Mouse (Mus musculus): Measurements from ENCODE around the gene Slc7a6.

Slc7a6 gene

DNA sequence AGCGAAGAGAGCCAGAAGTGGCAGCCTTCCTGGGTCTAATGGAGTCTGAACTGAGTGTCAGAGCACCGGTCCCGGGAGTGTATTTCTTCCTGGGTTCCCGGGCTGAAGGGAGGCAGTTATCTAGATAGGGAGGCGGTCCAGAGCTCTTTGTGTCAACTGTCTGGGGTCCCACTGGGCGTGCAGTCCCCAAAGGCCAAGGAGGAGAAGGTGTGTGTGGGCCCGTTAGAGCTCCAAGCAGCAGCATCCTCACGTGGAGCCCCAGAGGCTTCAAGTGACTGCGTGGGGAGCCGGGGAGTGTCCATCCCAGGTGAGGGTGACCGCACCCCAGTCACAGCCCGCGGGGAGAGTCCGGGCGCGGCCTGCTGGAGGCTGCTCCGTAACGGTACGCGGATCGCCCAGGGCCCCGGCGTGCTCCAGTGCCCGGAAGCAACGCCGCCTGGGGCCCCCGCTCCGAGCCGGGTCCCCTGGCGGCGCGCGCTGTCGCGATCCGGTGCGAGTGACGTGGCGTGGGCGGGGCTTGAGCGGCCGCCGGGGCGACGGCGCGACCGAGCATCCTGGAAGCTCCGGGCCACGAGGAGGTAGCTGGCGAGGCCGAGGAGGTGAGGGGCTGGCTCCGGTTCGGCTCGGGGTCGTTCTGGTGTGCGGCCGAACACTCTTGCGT lies at the start of gene Slc7a6:
TSS of gene Slc7a6 (plus strand) at position 502 of the 661 bp plus-strand sequence.
- peak; percentile 72 to 82 for DNase-seq (ENCODE audit: low spot score in 2 of 2)

DNA sequence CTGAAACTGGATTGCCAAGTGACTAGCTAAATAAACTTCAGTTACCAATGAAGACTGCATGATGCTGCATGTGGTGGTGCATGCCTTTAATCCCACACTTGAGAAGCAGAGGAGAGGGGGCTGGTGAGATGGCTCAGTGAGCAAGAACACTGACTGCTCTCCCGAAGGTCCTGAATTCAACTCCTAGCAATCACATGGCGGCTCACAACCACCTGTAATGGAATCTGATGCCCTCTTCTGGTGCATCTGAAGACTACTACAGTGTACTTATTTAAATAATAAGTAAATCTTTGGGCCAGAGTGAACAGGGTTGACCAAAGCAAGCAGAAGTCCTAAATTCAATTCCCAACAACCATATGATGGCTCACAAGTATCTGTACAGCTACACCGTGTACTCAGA lies 45.2 kb upstream of the Slc7a6 start:
- DNase-seq (ENCODE audit: low spot score in 2 of 2), result no peak

DNA sequence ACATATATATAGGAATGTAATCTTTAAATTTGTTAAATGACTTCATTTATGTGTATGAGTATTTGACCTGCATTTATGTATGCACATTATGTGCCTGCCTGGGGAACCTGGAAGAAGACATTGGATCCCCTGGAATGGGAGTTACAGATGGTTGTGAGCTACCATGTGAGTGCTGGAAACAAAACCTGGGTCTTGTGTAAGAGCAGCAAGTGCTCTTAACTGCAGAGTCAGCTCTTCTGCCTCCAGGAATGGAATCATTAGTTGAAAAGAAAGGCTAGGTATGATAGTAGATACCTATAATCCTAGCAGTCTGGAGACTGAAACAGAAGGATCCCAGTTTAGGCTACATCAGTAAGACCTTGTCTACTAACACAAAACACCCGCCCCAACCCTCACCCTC lies 42.6 kb upstream of the Slc7a6 start:
- no peak for DNase-seq (ENCODE audit: low spot score in 2 of 2)

DNA sequence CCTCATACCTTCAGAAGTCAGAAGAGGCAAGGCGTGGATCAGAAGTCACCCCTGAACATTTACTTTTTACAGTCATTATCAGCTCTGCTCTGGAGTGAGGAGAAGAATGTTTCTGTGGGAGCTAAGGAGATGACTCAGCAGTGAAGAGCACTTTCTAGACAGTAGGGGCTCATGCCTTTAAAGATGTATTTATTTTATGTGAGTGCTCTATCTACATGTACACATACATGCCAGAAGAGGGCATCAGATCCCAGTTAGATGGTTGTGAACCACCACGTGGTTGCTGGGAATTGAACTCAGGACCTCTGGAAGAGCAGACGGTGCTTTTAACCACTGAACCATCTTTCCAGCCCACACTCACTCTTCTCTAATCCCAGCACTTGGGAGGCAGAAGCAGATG lies 41.6 kb upstream of the Slc7a6 start:
- no peak for DNase-seq (ENCODE audit: low spot score in 2 of 2)

- peak in 1 of 2 experiments; percentile 79 for DNase-seq (ENCODE audit: low spot score in 2 of 2)
These were observed 40.7 kb upstream of the Slc7a6 start for GRCm38 (mm10) chr8:106127882-106128410.

DNA sequence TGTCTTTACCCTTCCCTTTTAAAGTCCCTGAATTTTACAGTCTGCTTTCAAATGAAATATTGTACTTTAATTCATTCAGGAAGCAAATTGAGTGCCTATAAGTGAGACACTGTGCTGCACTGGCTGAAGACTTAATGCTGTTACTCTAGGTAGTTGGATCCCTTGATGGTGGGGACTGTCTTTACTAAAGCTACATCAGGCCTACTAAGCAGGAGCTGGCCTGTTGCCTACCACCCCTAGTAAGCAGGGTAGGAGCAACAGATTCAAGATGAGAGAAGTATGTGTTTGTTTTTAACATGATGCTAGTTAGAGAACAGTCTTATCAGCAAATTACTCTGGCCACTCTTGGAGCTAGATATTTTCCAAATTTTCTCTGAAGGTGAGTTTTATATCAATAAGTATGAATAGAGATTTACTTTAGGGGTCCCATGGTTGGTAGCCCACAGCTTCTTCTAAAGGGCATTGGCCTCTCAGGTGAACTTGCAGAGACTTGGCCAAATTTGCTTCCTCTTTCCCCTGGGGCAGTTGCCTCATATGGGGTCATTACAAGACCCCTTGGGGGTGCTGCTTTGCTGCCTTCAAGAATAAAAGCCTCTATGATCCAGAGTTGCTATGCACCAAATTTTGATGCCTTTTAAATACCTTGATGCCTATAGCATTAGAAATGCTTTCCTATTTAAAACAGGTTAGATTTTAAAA lies 39.3 kb upstream of the Slc7a6 start:
- DNase-seq (ENCODE audit: low spot score in 2 of 2), result peak in 1 of 2 experiments; percentile 77

- peak in 1 of 2 experiments; percentile 69 for DNase-seq (ENCODE audit: low spot score in 2 of 2)
These were observed 38.7 kb upstream of the Slc7a6 start for GRCm38 (mm10) chr8:106129997-106130396.

DNA sequence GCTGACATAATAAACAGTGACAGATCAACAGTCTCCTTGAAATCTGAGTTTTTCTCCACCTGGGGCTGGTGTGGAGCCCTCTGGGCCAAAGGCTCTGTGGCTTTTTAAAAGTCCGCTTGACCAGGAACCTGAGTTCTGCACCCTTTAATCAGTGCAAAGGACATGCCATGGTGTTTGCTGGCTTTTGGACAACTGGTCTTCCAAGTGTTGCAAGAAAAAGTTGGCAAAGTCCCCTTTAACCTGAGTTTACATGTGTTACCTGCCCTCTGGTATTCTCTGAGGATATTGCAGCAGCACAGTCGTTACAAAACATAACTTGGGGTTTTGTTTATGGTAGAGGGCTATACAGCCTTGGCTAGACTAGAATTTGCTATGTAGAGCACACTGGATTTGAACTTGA lies 38.2 kb upstream of the Slc7a6 start:
- no peak for DNase-seq (ENCODE audit: low spot score in 2 of 2)

GRCm38 (mm10) chr8:106131021-106131420 lies 37.6 kb upstream of the Slc7a6 start:
- no peak for DNase-seq (ENCODE audit: low spot score in 2 of 2)

GRCm38 (mm10) chr8:106131488-106132222 lies 37.0 kb upstream of the Slc7a6 start:
- no peak for DNase-seq (ENCODE audit: low spot score in 2 of 2)

DNA sequence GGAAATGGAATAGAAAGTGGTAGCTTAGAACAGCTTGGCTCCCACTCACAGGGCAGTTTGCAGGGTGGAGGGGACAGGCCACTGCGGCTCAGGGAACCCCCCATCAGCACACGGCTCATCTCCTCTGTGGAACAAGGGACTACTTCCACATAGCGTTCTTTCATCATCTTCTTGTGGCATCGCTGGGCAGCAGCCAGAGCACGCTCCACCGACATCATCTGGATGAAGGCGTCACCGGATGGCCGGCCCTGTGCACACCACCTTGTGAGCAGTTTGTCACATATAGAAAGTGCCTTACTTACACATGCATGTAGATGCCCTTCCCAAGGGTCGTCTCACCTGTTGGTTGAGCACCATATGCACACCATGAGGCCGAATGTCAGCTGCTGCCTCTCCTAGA lies 36.3 kb upstream of the Slc7a6 start:
- no peak for DNase-seq (ENCODE audit: low spot score in 2 of 2)

- no peak for DNase-seq (ENCODE audit: low spot score in 2 of 2)
These were observed 35.1 kb upstream of the Slc7a6 start for GRCm38 (mm10) chr8:106133526-106133925.

DNA sequence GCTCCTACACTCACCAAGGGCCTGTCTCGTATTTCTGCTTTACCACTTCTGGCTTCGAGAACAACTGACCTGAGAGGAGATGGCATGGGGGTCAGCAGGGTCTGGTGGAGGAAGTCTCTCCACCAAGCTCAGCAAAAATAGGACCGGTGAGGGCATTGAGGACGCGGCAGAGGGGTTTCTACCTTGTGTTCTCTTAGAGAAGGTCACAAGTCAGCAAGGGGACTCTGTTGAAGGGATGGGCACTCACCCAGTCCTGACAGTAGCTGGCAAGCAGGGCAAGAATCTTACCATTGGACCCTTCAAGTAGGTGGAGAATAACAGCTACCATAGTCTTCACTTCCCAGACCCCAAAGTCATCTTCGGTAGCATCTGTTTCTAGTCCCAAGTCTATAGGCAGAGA lies 34.7 kb upstream of the Slc7a6 start:
- DNase-seq (ENCODE audit: low spot score in 2 of 2), result no peak

DNA sequence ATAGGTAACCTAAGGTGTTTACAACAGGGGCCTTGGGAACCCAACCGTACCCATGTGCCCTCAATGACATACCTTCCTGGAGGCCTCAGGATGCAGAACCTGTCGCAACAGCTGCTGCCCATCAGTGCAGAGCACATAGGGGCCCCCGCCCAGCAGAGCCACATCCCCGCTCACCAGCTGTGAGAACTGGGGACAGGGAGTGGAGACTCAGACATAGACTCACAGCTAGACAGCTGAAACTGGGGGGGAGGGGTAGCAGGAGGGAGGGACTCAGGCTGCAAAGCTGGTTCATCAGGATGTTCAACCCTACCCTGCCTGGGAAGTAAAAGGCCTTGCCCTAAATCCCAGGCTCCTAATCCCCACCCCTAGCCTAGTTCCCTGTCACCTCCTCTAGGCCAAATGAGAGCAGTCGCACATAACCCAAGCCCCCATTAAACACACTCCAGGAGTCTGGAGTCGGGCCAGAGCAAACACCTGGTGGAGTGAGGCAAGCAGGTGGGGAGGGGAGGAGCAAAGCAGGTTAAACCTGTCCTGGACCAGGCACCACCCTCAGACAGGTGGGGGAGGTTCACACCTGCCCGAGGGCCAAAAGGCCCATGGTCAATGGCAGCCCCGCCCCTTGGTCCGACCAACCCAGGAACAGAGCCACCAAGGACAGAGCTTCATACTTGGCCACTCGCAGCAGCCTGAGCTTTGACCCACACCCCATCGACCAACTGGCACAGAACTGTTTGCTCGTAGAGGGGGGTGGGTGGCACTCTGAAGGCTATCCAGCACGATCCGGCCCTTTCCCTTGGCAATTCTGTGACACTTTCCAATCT lies 33.7 kb upstream of the Slc7a6 start:
- DNase-seq (ENCODE audit: low spot score in 2 of 2), result peak; percentile 75 to 79

- no peak for DNase-seq (ENCODE audit: low spot score in 2 of 2)
These were observed 33.0 kb upstream of the Slc7a6 start for GRCm38 (mm10) chr8:106135672-106136071.

DNA sequence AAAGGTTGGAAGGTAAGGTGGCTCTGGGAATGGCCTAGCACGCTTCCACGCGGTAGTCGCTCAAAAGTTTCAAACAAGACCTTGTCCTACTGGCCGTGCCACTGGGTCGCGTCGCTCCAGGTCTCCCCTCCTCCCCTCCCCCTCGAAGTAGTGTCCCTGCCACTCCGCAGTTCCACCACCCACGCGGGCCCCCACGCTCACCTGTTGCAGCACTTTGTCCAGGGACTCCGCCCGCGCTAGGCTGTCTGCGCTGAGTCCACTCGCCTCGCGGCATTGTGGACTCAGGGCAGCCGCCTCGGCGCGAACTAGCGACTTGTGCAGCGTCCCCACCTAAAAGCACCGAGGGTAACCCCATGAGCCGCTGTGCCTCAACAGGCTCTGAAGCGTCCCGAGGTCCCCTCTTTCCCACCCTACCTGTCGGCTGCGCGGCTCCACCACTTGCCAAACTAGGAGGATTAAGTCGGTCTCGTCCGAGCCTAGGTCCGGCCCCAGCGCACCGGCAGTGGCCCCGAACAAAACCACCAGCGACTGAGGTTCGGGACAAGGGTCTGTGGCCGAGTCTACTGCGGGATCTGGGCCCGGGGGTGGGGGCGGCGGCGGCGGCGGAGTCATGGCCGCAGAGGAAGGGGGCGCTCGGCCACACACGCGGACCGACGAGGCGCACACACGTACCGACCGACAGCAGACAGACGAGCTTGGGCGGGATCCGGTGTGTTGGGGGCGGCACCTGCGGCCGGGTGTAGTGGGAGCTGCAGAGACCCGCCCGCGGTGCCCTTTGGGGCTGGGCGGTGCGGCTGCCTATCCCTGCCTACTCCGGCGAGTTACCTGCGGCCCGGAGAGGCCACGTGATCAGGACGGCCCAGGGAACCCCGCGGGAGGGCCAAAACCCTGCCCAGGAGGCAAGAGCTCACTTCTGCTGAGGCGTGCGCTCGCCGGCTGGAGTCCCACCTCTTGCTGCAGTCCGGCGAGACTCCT lies 32.2 kb upstream of the Slc7a6 start, which contains the start of gene Esrp2:
TSS of gene Esrp2 (minus strand) at position 819 of the 975 bp plus-strand sequence.
- DNase-seq (ENCODE audit: low spot score in 2 of 2), result peak; percentile 74 to 79

- no peak for DNase-seq (ENCODE audit: low spot score in 2 of 2)
These were observed 31.3 kb upstream of the Slc7a6 start for GRCm38 (mm10) chr8:106137218-106137905.

- peak; percentile 65 to 70 for DNase-seq (ENCODE audit: low spot score in 2 of 2)
These were observed 30.7 kb upstream of the Slc7a6 start for GRCm38 (mm10) chr8:106137906-106138477.

- DNase-seq (ENCODE audit: low spot score in 2 of 2), result no peak
These were observed 30.0 kb upstream of the Slc7a6 start for GRCm38 (mm10) chr8:106138616-106139015.
